16 mouse cellular contexts compared by ENCODE assay signal in the genomic region with DNA sequence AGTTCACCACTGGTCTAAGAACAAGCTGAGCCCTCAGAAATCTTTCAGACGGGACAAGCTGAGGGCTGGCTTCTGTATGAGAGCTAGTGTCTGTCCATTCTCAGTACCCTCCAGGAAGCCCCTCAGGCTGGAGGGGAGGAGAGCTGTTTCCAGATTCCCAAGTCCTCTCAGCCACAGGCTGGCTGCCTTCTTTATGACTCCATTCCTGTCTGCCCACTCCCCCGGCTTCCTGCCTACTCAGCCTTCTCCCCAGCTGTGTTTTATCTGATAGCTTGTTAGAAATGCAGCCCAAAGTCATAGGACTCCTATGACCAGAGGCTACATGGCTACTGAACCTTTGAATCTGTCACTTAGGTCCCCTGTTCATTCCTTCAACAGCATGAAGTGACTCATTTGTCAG. TPM values are rescaled to one million over a fixed set of nuclear protein-coding genes. Genes with fewer than 3 reads are reported as not detected.
DNase-seq lines count a peak whose midpoint lies in the region; ATAC-seq and TF ChIP-seq lines count a peak whose summit lies in the region.
"Had no signal": no experiment of that assay in that cellular context is flagged by ENCODE, and none has a peak within 500 bp of the region (broad histone marks: within the 10 kb centered on the region; RNA-seq: fewer than 3 reads in every experiment).

No protein-coding gene starts in this region.

- no peak for TF ChIP-seq CTCF in gastrocnemius, adult 2 months (IDR thresholded peaks at IDR 0.05)
- no peak for TF ChIP-seq CTCF in left cerebral cortex, adult 2 months (IDR thresholded peaks at IDR 0.05)

- H3K4me2 ChIP-seq in kidney, embryonic 15.5 days = no peak overlapping the region
- no peak overlapping the region for H3K4me2 ChIP-seq in limb, embryonic 12.5 days
- H3K4me2 ChIP-seq: liver, embryonic 12.5 days had no signal

- no peaks in the 10 kb centered on the region for H3K27me3 ChIP-seq in kidney, embryonic 15.5 days
- H3K27me3 ChIP-seq in limb, embryonic 12.5 days = no peaks in the 10 kb centered on the region
- H3K27me3 ChIP-seq: liver, embryonic 12.5 days had no signal

- peak; percentile 21 for DNase-seq in gastrocnemius, adult 2 months
- DNase-seq in gastrocnemius, adult 18-20 months (ENCODE audit: low spot score) = no peak
- DNase-seq in kidney, adult 18-20 months = no peak
- no peak for DNase-seq in left cerebral cortex, adult 2 months (ENCODE audit: extremely low spot score in 1 of 2, low spot score in 2 of 2)
- DNase-seq: cerebellum, adult 2 months had no signal

- peak overlapping the region; percentile 73 for H3K27ac ChIP-seq in gastrocnemius, adult 2 months
- peak overlapping the region; percentile 81 for H3K27ac ChIP-seq in kidney, embryonic 15.5 days
- H3K27ac ChIP-seq in brown adipose tissue, adult 24 weeks (replicated peaks; ENCODE audit: low read depth, low read length) = peak overlapping the region; percentile 78
- H3K27ac ChIP-seq in limb, embryonic 12.5 days = peak overlapping the region; percentile 46; the same call in 1 of the 2 replicates
- no peak overlapping the region for H3K27ac ChIP-seq in left cerebral cortex, adult 2 months
- H3K27ac ChIP-seq: hindbrain, embryonic 10.5 days; liver, embryonic 12.5 days had no signal

- WGBS in kidney, embryonic 15.5 days = 7% methylated on average over 2 of the region's 2 CpGs
- WGBS in limb, embryonic 12.5 days = 26% methylated on average over 2 of the region's 2 CpGs

- no peaks in the 10 kb centered on the region for H3K36me3 ChIP-seq in kidney, embryonic 15.5 days
- H3K36me3 ChIP-seq in limb, embryonic 12.5 days = no peaks in the 10 kb centered on the region
- H3K36me3 ChIP-seq: G1E; hindbrain, embryonic 10.5 days; liver, embryonic 12.5 days had no signal

- intact Hi-C loops in gastrocnemius, adult 2 months (cut with DNase I) = loop anchor here (5.0 kb wide), 1 partner anchor 40 kb away; a partner anchor contains a TSS
- intact Hi-C loops in left cerebral cortex, adult 2 months (cut with DNase I) = no loop called here

- H3K9ac ChIP-seq in kidney, embryonic 15.5 days = no peak overlapping the region
- H3K9ac ChIP-seq in limb, embryonic 12.5 days (replicated peaks) = no peak overlapping the region
- H3K9ac ChIP-seq: liver, embryonic 12.5 days had no signal

- H3K4me1 ChIP-seq in kidney, embryonic 15.5 days = peaks cover 24% of the 10 kb centered on the region
- H3K4me1 ChIP-seq in brown adipose tissue, adult 24 weeks (ENCODE audit: control insufficient read depth, insufficient read depth, insufficient read length, low read length) = peaks cover 7% of the 10 kb centered on the region; the same call in 1 of the 2 replicates
- peaks cover 18% of the 10 kb centered on the region for H3K4me1 ChIP-seq in limb, embryonic 12.5 days (replicated peaks)
- H3K4me1 ChIP-seq: hindbrain, embryonic 10.5 days; liver, embryonic 12.5 days had no signal

- H3K9me3 ChIP-seq in kidney, embryonic 15.5 days (replicated peaks) = no peaks in the 10 kb centered on the region
- no peaks in the 10 kb centered on the region for H3K9me3 ChIP-seq in limb, embryonic 12.5 days
- H3K9me3 ChIP-seq: hindbrain, embryonic 10.5 days; liver, embryonic 12.5 days had no signal

- peak; percentile 76 for ATAC-seq in kidney, embryonic 15.5 days (replicated peaks; ENCODE audit: low FRiP score)
- ATAC-seq in limb, embryonic 12.5 days (ENCODE audit: insufficient number of reproducible peaks, insufficient read depth, low FRiP score, low TSS enrichment, low read depth) = no peak
- ATAC-seq: liver, embryonic 12.5 days; lung, postnatal 0 days had no signal

- no peak overlapping the region for H3K4me3 ChIP-seq in gastrocnemius, adult 2 months
- no peak overlapping the region for H3K4me3 ChIP-seq in kidney, embryonic 15.5 days (replicated peaks)
- no peak overlapping the region for H3K4me3 ChIP-seq in brown adipose tissue, adult 24 weeks (ENCODE audit: insufficient read depth, low read depth, low read length)
- H3K4me3 ChIP-seq in limb, embryonic 12.5 days (replicated peaks) = no peak overlapping the region
- H3K4me3 ChIP-seq in left cerebral cortex, adult 2 months = no peak overlapping the region
- H3K4me3 ChIP-seq: hindbrain, embryonic 10.5 days; liver, embryonic 12.5 days had no signal

RNA-seq across cellular contexts. Expression of a gene that starts 40.8 kb away (rescaled TPM):
- total RNA-seq in gastrocnemius, adult 2 months (2021) = 10 to 100 TPM; 21.0 to 29.4 TPM
- 10 to 100 TPM; 24.5 to 30.3 TPM for total RNA-seq in gastrocnemius, adult 18-20 months (2021)
- 11.1 and 12.0 TPM in 2 replicates for polyA plus RNA-seq in kidney, embryonic 15.5 days (2015; fragmentation: Nextera tagmentation; extraction: Ambion mirVana)
- 29.9 and 41.0 TPM in 2 replicates for polyA plus RNA-seq in brown adipose tissue, adult 24 weeks (2012; ENCODE audit: insufficient read depth, insufficient read length, missing spikeins)
- 10.4 and 13.1 TPM in 2 replicates for polyA plus RNA-seq in limb, embryonic 12.5 days (2016; fragmentation: Nextera tagmentation; extraction: Ambion mirVana)
- total RNA-seq in left cerebral cortex, adult 2 months (2021) = 10 to 100 TPM; 35.3 to 37.5 TPM

RNA-seq across cellular contexts. Expression of a gene that starts 50.2 kb away (rescaled TPM):
- not detected for total RNA-seq in gastrocnemius, adult 2 months (2021)
- not detected for total RNA-seq in gastrocnemius, adult 18-20 months (2021)
- polyA plus RNA-seq in kidney, embryonic 15.5 days (2015; fragmentation: Nextera tagmentation; extraction: Ambion mirVana) = 0.10 and 0.13 TPM in 2 replicates
- not detected in 2 replicates for polyA plus RNA-seq in brown adipose tissue, adult 24 weeks (2012; ENCODE audit: insufficient read depth, insufficient read length, missing spikeins)
- 0.06 TPM in 1 of 2 replicates, not detected in the other for polyA plus RNA-seq in limb, embryonic 12.5 days (2016; fragmentation: Nextera tagmentation; extraction: Ambion mirVana)
- total RNA-seq in left cerebral cortex, adult 2 months (2021) = under 1 TPM; 0.14 to 0.29 TPM
- total RNA-seq: heart, adult 8-10 months; megakaryocyte-erythroid progenitor cell, adult 5-6 weeks; monocyte, adult 5-6 weeks had no signal
- polyA plus RNA-seq: G1E; large intestine, adult 2 months; lung, postnatal 0 days had no signal
